Mouse (Mus musculus): ENCODE measurements at regions not wholly inside any gene's neighbourhood (a gene's known extent, or its start where the extent isn't known, plus 50 kb on each side); places are given as distances from the start of the nearest gene placed in this dataset.

DNA sequence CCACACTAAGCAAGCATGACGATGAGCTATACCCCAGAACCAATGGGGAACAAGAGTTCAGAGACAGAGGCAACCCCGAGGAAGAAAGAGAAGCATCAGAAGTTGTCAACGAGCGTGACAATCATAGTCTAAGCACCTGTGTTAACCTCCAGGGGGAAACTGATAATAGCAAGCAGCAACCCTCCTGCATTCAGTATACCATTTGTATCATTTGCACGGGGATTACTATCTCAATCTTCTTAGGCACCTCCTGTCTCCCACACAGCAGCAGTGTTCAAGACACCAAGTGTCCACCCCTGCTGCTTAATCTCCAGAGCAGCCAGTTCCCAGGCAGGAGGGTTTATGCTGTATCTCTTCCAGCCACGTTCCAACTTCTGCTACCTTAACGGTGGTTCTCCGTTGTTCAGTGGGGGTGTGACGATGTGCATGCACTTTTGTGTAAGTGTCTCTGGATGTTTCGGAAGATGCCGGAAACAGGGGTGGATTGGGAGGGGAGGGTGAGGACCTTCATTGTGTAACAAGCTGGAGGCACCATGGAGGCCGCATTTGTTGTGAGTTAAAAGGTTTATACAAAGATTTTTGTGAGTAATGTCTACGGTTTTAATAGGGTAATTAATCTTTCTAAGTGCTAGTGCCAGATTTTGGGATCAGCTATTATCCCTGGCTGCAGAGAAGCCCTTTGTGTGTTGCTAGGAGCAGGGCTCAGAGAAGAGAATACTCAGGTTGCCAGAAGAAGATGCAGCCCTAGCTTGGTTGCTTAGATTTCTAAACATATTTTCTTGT lies 245.8 kb downstream of the Rnf144b start:
- POLR2A ChIA-PET = no interaction called here

DNA sequence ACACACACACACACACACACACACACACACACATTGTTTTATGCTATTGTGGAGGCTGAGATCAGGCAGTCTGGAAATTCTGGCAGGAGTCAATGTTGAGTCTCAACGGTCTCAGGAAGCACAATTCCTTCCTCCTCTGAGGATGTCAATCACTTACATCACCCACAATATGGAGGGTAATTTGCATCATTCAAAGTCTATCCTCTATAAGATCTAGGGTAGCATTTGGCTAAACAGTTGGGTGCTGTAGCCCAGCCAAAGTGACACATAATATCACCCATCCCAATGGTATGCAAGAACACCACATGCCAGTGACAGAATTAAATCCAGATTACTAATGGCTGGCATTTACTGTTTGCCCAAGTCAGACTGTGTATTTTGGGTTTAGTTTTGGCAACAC lies 252.1 kb downstream of the Rnf144b start:
- POLR2A ChIA-PET = no interaction called here
- CTCF ChIA-PET = no interaction called here

More for the DNA sequence above, 245.8 kb downstream of the Rnf144b start:
- CTCF ChIA-PET = interaction anchor here in 1 of 4 experiments (0.6 kb wide), 1 partner anchor 240 kb away, joined by 4 read pairs; no protein-coding TSS in a partner anchor

DNA sequence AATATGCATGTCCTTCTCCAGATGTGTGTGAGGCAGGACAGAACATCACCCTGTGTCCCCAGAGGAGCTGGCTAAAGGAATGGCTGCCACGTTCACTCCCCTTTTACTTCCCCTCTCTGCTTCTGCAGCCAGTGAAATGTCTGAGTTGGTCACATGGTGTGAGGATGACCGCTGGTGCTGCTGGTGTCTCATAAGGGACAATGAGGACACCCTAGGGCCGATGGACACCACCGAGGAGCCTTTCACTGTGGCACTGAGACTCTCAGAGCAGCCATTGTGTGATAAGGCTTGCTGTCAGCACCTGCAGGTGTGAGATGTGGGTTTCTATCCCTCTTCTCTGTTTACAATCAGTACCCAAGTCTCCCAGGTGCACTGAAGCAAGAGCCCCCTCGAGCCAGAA lies 268.6 kb downstream of the Rnf144b start:
- CTCF ChIA-PET = interaction anchor here in 1 of 4 experiments (0.6 kb wide), 1 partner anchor 43 kb away, joined by 3 read pairs; no protein-coding TSS in a partner anchor
- POLR2A ChIA-PET = no interaction called here

DNA sequence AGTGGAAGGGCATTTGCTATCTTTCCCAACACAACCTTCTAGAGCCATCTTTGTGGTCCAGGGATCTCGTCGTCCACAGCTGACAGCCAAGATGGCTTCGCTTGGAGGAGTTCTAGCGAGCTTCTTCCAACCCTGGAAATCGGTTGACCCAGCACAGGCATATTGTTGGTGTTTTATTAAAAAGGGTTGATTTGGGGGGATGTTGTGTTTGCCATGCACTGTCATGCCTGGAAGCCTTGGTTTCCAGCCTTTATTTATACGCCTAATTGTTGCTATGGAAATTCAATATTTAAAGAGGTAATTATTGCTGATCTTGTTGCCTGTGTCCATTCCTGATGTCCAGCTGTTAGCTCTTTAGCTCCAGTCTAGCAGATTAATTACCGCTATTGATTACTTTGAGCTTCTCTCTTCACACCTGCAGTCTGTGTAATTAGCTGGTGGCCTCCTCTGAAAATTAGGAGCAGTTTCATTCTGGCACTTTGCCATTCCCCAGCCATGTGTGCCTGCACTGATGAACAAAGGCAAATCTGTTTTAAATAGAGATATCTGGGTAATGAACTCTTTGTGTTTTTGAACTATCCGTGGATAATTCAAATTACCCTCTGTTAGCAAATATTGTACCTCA lies 275.4 kb downstream of the Rnf144b start:
- POLR2A ChIA-PET = interaction anchor here in 1 of 4 experiments (1.1 kb wide), 1 partner anchor 13 kb away, joined by 3 read pairs; no protein-coding TSS in a partner anchor
- CTCF ChIA-PET = interaction anchor here in 1 of 4 experiments (0.6 kb wide), 1 partner anchor 863 kb away, joined by 3 read pairs; the partner anchor contains the start of gene Id4

DNA sequence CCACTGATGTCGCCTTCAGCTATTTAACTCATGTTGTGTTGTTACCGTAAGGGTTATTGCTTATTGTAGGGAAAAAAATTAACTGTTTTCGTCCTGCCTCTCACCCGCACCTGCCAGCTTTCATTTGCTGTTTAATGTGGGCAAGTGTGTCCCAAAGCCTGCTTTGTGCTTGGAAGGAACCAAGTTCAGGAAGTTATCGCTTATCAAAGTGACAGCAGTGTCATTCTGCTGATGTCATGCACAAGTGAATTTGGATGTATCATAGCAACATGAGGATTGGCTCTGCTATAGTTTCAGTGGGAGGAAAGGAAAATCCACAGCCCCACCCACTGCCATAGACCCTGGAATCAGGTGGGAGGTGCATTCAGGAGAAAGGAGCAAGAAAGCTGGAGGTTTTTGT lies 276.5 kb downstream of the Rnf144b start:
- ChIA-PET POLR2A (interaction anchor here in 1 of 4 experiments (1.1 kb wide), 1 partner anchor 14 kb away, joined by 3 read pairs; no protein-coding TSS in a partner anchor), CTCF (no interaction called here)

DNA sequence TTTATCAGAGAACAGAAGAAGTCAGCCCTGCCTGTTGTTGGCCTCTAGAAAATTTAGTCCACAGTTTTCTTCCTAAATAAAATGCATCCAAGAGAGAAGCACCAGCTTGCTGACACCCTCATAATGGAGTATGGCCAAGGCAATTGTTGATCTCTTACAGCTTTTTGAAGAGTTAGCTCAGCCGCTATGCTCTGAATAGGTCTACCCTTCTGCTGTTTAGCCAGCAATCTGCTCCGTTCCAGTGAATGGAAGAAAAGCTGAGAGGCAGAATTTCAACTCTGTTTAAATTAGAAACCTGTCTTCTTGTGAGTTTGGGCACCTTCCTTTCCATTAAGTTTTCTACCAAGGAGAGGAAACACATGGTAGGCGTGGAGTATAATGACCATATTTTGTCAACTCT lies 290.8 kb downstream of the Rnf144b start:
- CTCF ChIA-PET = no interaction called here
- POLR2A ChIA-PET = no interaction called here

DNA sequence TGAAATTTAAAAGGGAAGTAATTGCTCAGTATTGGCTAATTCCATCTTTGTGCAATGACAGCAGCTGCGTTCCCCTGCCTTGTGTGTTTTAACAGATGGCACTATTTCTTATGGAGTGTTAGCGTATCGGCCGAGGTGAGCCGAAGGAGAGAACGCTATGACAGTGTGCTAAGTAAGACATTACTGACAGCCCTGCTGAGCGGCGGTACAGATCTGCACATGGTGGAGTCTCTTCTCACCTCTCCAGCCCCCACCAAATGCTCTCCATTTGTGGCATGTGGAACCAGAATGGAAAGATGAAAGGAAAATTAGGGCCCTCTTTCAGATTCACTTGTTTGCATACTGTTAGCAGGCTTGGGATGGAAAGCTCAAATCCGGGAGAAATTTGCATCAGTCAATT lies 291.5 kb downstream of the Rnf144b start:
- ChIA-PET POLR2A (no interaction called here), CTCF (no interaction called here)

DNA sequence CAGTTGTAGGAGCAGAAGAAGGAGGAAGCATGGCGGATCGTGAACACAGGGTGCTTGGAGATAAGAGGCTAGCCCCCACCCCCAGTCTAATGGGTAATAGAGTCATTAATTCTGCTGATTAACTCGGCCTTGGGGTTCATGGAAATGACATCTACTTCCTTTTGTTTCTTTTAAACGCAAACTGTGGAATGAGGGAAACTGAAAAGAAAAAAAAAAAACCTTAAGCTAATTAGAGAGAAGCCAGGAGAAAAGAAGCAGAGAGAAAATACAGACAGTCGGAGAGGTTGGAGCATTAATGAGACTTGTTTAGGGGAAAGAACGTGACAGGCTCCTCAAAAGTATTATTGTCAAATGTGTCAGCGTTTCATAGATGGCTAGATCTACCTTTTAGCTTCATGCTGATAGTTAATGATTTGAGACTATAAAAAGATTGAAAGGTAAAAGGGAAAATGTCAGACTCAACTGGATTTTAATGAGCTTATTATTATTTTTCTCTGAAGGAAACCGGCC lies 307.5 kb downstream of the Rnf144b start:
- ChIA-PET CTCF (interaction anchor here in 1 of 4 experiments (0.7 kb wide), 1 partner anchor 897 kb away, joined by 3 read pairs; no protein-coding TSS in a partner anchor), POLR2A (interaction anchor here in 2 of 4 experiments (0.6 kb wide), 2 partner anchors 18 to 285 kb away, joined by 3 read pairs; no protein-coding TSS in a partner anchor)

DNA sequence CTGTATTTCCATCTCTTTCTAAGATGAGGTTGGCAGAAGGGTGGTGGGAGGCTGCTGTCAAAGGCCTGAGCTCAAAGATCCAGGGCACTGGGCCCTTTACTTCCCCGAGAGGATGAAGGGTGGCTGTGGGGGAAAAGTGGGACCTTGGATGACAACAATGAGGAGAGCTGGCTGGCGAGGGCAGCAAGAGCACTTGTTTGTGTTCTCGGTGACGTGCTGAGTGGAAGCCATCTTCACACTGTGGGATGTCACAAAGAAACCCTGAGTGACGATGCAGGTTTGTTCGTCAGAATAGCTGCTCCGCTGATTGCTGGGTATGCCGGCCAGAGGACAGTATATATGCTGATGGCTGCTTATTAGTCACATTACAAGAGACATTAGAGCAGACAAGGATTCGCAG lies 308.0 kb downstream of the Rnf144b start:
- POLR2A ChIA-PET = interaction anchor here in 1 of 4 experiments (0.6 kb wide), 1 partner anchor 285 kb away, joined by 3 read pairs; no protein-coding TSS in a partner anchor

DNA sequence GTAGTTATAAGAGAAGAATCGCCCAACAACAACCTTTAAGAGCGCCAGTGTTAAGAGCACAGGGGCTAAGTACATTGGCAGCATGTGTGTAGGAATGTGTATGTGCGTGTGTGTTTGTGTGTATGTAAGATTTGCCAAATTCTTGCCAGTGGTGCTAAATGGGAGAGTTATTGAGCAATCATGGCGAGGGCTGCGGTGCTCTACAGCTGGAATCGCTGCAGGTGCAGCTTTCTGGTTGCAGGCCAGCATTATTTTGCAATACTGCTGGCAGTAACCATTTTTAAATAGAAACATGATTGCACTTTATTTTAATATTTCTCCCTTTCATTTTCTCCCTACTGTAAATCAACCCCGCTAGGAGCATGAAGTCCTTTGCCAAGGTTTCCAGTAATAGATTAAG lies 313.2 kb downstream of the Rnf144b start:
- ChIA-PET POLR2A (no interaction called here), CTCF (no interaction called here)

More for the DNA sequence above, 308.0 kb downstream of the Rnf144b start:
- CTCF ChIA-PET = interaction anchor here in 1 of 4 experiments (0.7 kb wide), 1 partner anchor 896 kb away, joined by 3 read pairs; no protein-coding TSS in a partner anchor

DNA sequence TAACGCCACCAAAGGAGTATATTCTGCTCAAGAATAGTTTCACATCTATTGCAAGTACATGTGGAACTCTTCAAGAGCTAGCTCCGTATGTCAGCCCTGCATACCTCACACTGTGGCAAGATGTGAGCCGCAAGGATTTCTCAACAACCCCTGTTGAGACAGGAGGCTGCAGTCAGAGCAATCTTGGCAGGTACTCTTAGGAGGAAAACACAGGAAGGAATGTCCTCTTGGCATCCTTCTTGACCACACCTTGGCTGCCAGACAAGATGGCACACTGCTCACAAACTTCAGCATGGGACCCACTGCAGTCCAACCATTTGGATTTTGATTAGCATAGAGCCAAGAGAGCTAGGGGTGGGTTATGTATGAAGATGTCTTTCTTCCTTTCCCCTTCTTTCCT lies 322.4 kb downstream of the Rnf144b start:
- ChIA-PET CTCF (no interaction called here), POLR2A (no interaction called here)

DNA sequence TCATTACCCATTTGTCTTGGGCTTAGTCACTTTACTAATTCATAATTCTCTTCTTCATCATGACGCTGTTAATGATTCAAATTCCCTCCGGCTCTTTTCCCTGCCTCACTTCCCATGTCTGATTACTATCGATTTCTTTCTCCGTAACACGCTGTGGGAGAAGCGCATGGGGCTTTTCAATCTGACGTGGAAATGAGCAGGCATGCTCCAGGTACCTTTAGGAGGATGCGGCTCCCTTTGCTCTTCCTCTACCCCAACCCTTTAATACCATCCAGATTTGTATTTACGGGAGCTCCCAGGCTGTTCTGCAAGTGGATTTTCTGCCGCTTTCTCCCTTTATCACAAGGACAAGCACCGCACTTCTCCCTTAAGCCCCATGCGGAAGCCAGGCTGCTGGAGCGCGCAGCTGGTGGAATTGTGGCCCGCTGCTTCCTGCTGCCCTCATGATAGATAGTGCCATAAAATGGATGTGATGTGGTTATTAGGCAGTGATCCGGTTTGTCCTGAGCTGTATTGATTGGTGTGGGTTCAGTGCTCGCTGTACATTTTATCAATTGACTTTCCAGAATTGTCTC lies 329.8 kb downstream of the Rnf144b start:
- CTCF ChIA-PET = no interaction called here
- POLR2A ChIA-PET = interaction anchor here in 1 of 4 experiments (0.6 kb wide), 1 partner anchor 323 kb away, joined by 5 read pairs; no protein-coding TSS in a partner anchor

DNA sequence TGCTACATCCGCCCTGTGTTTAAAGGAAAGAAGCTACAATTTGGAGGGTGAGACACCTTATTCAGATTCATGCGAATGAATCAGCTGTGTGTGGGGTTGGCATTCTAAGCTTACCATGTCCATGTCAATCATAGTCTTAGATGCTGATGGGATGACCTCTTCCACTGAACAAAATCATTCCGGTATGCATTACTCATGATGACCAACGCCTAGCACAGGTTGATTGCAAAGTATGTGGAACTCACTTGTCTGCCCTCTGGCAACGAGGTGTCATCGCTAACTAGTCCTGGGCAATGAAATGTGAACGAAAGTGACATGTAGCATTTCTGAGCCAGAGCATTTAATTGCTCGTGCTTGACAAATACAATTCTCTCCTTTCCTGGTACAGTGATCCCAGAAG lies 339.7 kb downstream of the Rnf144b start:
- POLR2A ChIA-PET = no interaction called here

DNA sequence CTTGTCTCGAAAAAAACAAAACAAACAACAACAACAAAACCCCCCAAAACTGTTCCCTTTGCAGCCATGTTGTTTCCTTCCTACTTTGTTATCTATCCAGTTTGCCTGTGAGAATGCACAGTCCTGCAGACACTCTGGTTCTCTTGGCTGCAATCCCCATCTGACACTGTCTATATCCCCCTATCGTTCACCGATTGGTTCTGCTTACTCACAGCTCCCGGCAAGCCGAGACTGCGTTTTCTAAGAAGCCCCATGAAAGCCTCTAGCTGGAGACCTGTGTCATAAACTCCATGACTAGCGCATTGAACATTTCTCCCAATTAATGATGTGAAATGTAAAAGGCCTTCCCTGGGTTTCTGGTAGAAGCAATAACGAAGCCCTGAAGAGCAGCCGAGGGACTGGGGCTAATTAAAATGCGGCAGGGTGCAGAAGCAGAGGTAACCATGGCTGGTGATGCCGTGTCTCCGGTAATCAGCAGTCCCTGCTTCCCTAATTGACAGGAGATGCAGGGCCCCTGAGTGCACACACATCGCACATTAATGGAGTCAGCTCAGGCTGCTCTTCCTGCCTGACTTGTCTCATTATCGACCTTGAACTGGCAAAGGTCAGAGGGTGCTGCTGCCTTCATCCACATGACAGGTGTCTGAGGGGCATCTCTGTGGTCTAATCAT lies 349.2 kb downstream of the Rnf144b start:
- ChIA-PET POLR2A (no interaction called here), CTCF (no interaction called here)

More for the DNA sequence above, 339.7 kb downstream of the Rnf144b start:
- CTCF ChIA-PET = no interaction called here

DNA sequence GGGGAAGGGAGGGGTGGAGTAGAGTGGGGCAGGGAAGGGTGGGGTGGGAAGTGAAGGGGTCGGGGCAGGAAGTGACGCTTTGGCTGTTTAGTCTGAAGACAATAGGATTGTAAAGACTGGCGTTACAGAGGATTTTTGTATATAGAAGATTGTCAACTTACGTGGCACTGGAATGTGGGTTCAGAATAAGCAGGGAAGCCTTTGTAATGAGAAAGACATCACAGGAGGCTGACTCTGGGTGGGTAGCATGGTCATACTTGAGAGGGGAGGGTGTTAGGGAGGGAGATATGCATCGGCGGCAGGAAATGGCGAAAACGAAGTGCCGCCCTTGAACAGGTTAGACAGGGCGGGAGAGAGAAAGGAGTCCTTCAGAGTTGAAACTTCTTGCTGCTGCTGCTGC lies 357.7 kb downstream of the Rnf144b start:
- CTCF ChIA-PET = no interaction called here

DNA sequence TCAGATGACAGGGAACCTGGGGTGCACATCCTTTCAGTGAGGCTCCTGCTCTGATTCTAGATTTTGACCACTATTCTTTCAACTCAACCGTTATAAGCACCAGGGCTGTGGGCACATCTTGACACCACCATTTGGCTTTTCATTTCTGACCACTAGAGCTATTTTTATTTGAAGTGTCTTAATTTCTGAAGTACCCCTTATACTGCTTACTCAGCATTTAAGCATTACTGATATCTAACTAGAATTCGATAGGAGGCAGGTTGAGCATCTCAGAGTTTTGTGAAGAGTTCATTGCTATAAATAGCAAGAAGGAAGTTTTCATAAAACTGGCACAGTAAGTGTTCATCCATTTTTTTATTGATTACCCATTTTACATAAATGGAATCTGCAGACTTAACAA lies 362.4 kb downstream of the Rnf144b start:
- CTCF ChIA-PET = no interaction called here
- POLR2A ChIA-PET = no interaction called here

More for the DNA sequence above, 357.7 kb downstream of the Rnf144b start:
- POLR2A ChIA-PET = no interaction called here

DNA sequence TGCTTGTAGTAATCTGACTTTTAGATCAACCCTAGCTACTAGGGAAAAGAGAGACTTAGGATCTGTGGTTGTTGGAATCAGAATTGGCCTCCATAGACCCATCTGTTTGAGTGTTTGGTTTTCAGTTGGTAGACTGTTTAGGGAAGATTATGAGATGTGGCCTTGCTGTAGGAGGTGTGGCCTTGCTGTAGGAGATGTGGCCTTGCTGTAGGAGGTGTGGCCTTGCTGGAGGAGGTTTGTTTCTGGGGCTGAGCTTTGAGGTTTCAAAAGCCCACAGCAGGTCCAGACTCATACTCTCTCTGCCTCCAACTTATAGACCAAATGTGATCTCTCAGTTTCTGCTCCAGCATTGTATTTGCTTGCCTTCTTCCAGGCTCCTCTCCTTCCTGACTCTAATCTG lies 363.7 kb downstream of the Rnf144b start:
- ChIA-PET CTCF (interaction anchor here in 1 of 4 experiments (0.6 kb wide), 1 partner anchor 137 kb away, joined by 4 read pairs; no protein-coding TSS in a partner anchor), POLR2A (no interaction called here)

DNA sequence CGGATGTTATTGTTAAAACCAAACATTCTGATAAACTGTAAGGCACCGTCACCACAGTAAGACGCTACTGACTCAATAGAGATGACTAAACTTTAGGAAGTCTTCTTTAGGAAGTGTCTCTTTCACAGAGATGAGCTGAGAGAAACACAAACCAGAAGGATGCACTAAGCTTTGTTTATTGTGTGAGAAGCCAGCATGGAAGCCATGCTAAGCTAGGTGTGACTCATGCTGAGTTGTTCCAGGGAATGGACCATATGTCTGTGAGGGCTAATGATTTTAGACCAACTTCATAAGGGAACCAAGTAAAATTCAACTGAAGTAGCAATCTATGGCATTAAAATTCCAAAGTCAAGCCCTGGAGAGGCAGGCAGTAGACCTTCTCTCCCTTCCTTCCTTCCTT lies 364.2 kb downstream of the Rnf144b start:
- ChIA-PET POLR2A (no interaction called here), CTCF (interaction anchor here in 2 of 4 experiments (0.6 kb wide), 2 partner anchors 18 to 138 kb away, joined by 4 to 8 read pairs; no protein-coding TSS in a partner anchor)

DNA sequence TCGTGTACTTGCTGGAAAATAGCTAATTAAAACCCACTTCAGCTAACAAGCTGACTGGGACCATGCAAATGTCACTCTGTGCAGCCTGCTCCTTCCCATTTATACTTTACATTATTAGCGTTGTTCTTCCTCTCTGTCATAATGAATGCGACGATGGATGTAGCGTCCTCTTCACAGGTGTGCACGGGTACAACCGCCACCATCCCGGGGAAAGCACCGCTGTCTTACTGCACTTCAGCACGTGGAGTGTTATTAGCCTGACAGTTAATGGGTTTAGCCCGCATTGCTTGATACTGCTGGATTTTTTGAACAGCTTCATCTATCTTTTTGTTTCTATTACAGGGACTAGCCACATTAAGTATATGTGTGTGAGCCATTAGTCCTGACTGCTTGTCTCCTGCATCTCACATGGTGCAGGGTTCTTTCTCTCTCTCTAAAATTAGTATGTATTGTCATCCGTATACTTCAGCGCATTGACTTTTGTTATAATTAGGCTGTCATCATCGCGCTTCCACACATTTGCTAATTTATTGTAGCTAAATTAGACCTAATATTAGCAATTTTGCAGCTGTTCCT lies 383.0 kb downstream of the Rnf144b start:
- ChIA-PET CTCF (interaction anchor here in 1 of 4 experiments (0.7 kb wide), 1 partner anchor 18 kb away, joined by 8 read pairs; no protein-coding TSS in a partner anchor), POLR2A (interaction anchor here in 1 of 4 experiments (0.6 kb wide), 1 partner anchor 242 kb away, joined by 3 read pairs; no protein-coding TSS in a partner anchor)

Measured in embryonic stem cell, embryonic (primary cell).